Mouse (Mus musculus) forebrain, embryonic 16.5 days (tissue): Measurements from ENCODE around the gene Zfp473. TPM values are rescaled to one million over a fixed set of nuclear protein-coding genes. Genes with fewer than 3 reads are reported as not detected.
"Not testable (repeated sequence)": the region's sequence is repeated elsewhere in the genome, so short reads cannot be mapped to it uniquely, and the experiment has no call there.

Experiments
- ATAC-seq: fragments of 200-750 bp; cut with Nextera tagmentation; 2 replicates; pipeline ENCODE4 v1.8.0; 2017; ENCODE audit warnings: mild to moderate bottlenecking, moderate library complexity
- H3K27ac ChIP-seq: fragments of 300-500 bp; sonication (generic); 2 replicates; pipeline ENCODE4 v1.5.1; 2014; ENCODE audit warnings: low read length, control low read depth
- H3K27me3 ChIP-seq: fragments of 300-500 bp; sonication (generic); replicated peaks from 2 replicates; pipeline ENCODE4 v1.6.1; 2014; ENCODE audit warnings: low read length; ENCODE audit not compliant: control insufficient read depth, insufficient read depth
- H3K36me3 ChIP-seq: fragments of 300-500 bp; sonication (generic); 2 replicates; pipeline ENCODE4 v1.6.1; 2014; ENCODE audit not compliant: control insufficient read depth, insufficient read depth
- H3K4me1 ChIP-seq: fragments of 300-500 bp; sonication (generic); replicated peaks from 2 replicates; pipeline ENCODE4 v1.6.1; 2014; ENCODE audit warnings: low read length; ENCODE audit not compliant: control insufficient read depth, insufficient read depth
- H3K4me2 ChIP-seq: fragments of 300-500 bp; sonication (generic); 2 replicates; pipeline ENCODE4 v1.6.1; 2014; ENCODE audit warnings: mild to moderate bottlenecking, low read length, control low read depth
- H3K4me3 ChIP-seq: fragments of 300-500 bp; sonication (generic); replicated peaks from 2 replicates; pipeline ENCODE4 v1.5.1; 2014; ENCODE audit warnings: mild to moderate bottlenecking, low read length, control low read depth
- H3K9ac ChIP-seq: fragments of 300-500 bp; sonication (generic); replicated peaks from 2 replicates; pipeline ENCODE4 v1.6.1; 2014; ENCODE audit warnings: low read depth, low read length, control low read depth
- H3K9me3 ChIP-seq: fragments of 300-500 bp; sonication (generic); 2 replicates; pipeline ENCODE4 v1.6.1; 2016; ENCODE audit warnings: low read length; ENCODE audit not compliant: control insufficient read depth
- WGBS: fragments of 180-500 bp; shearing (Covaris S2); extraction: QIAGEN DNeasy Blood & Tissue Kit; methylation state at CpG from one replicate; pipeline ENCODE4 v1.1.7; 2014; 5-methylcytosine and 5-hydroxymethylcytosine counted together
- polyA plus RNA-seq: library from polyadenylated mRNA; unstranded; fragments of >200 nt; fragmentation: Nextera tagmentation; extraction: Ambion mirVana; gene quantifications from 2 replicates; pipeline ENCODE4 v1.2.1, GENCODE M21; 2015

Zfp473 gene
- polyA plus RNA-seq, result 1.1 and 1.8 TPM in 2 replicates

GRCm38 (mm10) chr7:44750950-44751349 lies at the start of gene Zfp473:
Zfp473 (minus strand) TSS chr7:44751050.
- WGBS, result 92% methylated on average over 1 of the region's 1 CpGs
- H3K36me3 ChIP-seq, result peaks cover 10% of the 10 kb centered on the region; the same call in 1 of the 2 replicates
- H3K9ac ChIP-seq, H3K27ac ChIP-seq, ATAC-seq, H3K4me3 ChIP-seq, H3K27me3 ChIP-seq, H3K4me1 ChIP-seq, H3K9me3 ChIP-seq, H3K4me2 ChIP-seq: not testable (repeated sequence)

DNA sequence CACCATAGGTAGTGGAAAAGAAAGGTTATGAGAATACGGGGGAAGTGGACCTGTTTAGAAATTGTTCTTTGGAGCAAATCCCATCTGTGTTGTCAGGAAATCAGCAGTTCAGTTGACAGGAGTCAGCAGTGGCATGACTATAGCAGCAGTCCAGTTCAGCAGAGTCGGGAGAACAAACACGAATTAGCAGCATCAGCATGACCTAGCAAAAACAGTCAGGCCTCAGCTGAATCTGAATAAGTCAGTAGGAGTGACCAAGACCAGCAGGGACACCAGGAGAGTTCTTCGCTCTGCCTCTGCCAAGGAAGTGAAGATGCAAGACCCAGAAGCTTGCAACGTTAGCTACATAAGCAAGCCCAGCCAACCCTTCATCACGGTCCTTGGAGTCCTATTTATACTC lies 41.9 kb upstream of the Zfp473 start:
- no peaks in the 10 kb centered on the region for H3K36me3 ChIP-seq
- no peak overlapping the region for H3K4me2 ChIP-seq
- H3K9ac ChIP-seq, result no peak overlapping the region
- no peaks in the 10 kb centered on the region for H3K27me3 ChIP-seq
- 89% methylated on average over 6 of the region's 6 CpGs for WGBS
- 0 out of 2 replicates have a peak, but pooled peaks cover 3% of the 10 kb centered on the region for H3K9me3 ChIP-seq
- ATAC-seq, result no peak
- no peaks in the 10 kb centered on the region for H3K4me1 ChIP-seq
- no peak overlapping the region for H3K27ac ChIP-seq
- no peak overlapping the region for H3K4me3 ChIP-seq

GRCm38 (mm10) chr7:44790066-44790465 lies 39.2 kb upstream of the Zfp473 start:
- H3K4me1 ChIP-seq, result no peaks in the 10 kb centered on the region
- no peak overlapping the region for H3K9ac ChIP-seq
- no peak overlapping the region for H3K4me3 ChIP-seq
- H3K27me3 ChIP-seq, result no peaks in the 10 kb centered on the region
- H3K36me3 ChIP-seq, result no peaks in the 10 kb centered on the region
- H3K9me3 ChIP-seq, result 0 out of 2 replicates have a peak, but pooled peaks cover 3% of the 10 kb centered on the region
- WGBS, result 64% methylated on average over 4 of the region's 4 CpGs
- ATAC-seq, result no peak
- no peak overlapping the region for H3K27ac ChIP-seq
- H3K4me2 ChIP-seq, result no peak overlapping the region

- no peak for ATAC-seq
- Histone ChIP-seq H3K27me3 (no peaks in the 10 kb centered on the region), H3K9me3 (0 out of 2 replicates have a peak, but pooled peaks cover 3% of the 10 kb centered on the region), H3K9ac (no peak overlapping the region), H3K36me3 (no peaks in the 10 kb centered on the region), H3K4me1 (no peaks in the 10 kb centered on the region), H3K4me2 (no peak overlapping the region), H3K4me3 (no peak overlapping the region), H3K27ac (no peak overlapping the region)
- WGBS, result 76% methylated on average over 3 of the region's 3 CpGs
These were observed 38.7 kb upstream of the Zfp473 start for GRCm38 (mm10) chr7:44789531-44789930.

DNA sequence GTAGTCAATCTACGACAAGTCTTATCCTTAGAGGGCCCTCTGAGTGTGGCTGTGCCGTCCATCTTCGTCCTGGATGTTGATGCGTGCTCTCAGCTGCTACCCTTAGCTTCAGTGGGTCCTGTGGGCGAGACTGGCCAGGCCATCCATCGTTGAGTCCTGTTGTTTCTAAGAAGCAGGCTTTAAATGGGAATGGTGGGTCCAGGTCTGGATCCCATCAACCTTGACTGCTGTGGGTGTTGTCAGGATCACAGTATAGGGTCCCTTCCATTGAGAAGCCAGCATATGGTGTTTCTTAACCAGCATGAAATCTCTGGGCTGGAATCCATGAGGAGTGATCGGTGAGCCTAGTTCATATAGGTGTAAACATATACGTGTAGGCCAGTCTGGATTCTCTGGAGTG lies 29.3 kb upstream of the Zfp473 start:
- no peaks in the 10 kb centered on the region for H3K4me1 ChIP-seq
- ATAC-seq, result no peak
- H3K4me2 ChIP-seq, result no peak overlapping the region
- H3K4me3 ChIP-seq, result no peak overlapping the region
- no peak overlapping the region for H3K27ac ChIP-seq
- 90% methylated on average over 8 of the region's 8 CpGs for WGBS
- no peaks in the 10 kb centered on the region for H3K36me3 ChIP-seq
- no peaks in the 10 kb centered on the region for H3K9me3 ChIP-seq
- H3K9ac ChIP-seq, result no peak overlapping the region
- H3K27me3 ChIP-seq, result no peaks in the 10 kb centered on the region

DNA sequence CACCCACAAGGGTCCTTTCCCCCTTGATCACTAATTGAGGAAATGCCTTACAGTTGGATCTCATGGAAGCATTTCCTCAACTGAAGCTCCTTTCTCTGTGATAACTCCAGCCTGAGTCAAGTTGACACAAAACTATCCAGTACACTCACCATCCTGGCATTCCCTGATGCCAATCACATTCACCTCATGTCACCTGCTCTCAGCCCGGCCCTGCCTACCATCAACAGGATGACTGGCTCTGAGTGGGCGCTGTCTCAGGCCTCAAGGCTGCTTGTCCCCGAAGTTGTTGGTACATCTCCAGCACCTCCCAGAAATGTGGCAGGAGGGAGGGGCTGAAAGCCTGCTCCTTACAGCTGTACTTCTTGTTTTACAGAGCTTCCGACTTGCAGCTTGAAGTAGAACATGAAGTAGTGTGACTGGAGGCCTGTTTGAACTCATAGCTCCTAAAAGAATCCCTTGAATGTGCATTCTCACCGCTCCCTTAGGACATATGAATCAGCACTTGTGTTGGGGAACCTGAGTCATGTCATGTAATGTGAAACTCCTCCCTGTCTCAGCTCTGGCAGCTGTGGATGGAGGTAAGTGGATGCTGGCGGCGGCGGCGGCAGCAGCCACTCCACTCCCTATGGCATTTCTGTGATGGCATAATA lies 26.1 kb upstream of the Zfp473 start:
- no peak for ATAC-seq
- Histone ChIP-seq H3K4me1 (no peaks in the 10 kb centered on the region), H3K27ac (no peak overlapping the region), H3K9ac (no peak overlapping the region), H3K27me3 (no peaks in the 10 kb centered on the region), H3K9me3 (peaks cover 3% of the 10 kb centered on the region; the same call in 1 of the 2 replicates), H3K36me3 (peaks cover 3% of the 10 kb centered on the region; the same call in 1 of the 2 replicates), H3K4me3 (no peak overlapping the region), H3K4me2 (no peak overlapping the region)
- WGBS, result 96% methylated on average over 9 of the region's 9 CpGs

GRCm38 (mm10) chr7:44772591-44773204 lies 21.8 kb upstream of the Zfp473 start:
- Histone ChIP-seq H3K4me3 (no peak overlapping the region), H3K27ac (no peak overlapping the region), H3K9me3 (peaks cover 3% of the 10 kb centered on the region; the same call in 1 of the 2 replicates), H3K27me3 (no peaks in the 10 kb centered on the region), H3K4me2 (no peak overlapping the region), H3K9ac (no peak overlapping the region), H3K36me3 (peaks cover 10% of the 10 kb centered on the region), H3K4me1 (no peaks in the 10 kb centered on the region)
- whole genome bisulfite sequencing, result 87% methylated on average over 8 of the region's 8 CpGs
- no peak for ATAC-seq

DNA sequence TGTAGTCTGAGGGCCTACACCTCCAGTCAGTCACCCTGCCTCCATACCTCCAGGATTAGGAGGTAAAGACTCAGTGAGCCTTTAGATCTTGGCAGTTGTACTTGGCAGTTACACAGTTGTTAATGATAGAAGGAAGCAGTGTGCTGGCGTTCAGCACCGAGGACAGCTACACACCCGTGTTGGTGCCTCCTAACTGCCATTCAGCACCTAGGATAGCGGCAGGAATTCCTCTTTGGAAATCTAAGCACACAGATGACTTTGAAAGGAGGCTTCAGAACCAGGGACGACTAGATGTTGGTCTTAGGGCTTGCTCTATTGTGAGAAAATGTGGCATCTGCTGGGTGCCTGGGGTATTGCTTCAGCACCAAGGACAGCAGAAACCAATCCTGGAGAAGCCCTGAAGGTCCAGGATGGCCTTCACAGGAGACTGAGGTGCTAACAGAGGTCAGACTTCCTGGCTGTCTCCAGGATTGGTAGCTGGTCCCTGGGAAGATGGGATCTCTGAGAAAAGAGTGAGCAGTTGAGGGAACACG lies 19.3 kb upstream of the Zfp473 start:
- Histone ChIP-seq H3K27ac (no peak overlapping the region), H3K4me1 (no peaks in the 10 kb centered on the region), H3K9ac (no peak overlapping the region), H3K4me2 (no peak overlapping the region), H3K4me3 (no peak overlapping the region), H3K36me3 (peaks cover 10% of the 10 kb centered on the region), H3K9me3 (peaks cover 3% of the 10 kb centered on the region; the same call in 1 of the 2 replicates), H3K27me3 (no peaks in the 10 kb centered on the region)
- WGBS, result 15% methylated on average over 6 of the region's 6 CpGs
- ATAC-seq, result no peak

DNA sequence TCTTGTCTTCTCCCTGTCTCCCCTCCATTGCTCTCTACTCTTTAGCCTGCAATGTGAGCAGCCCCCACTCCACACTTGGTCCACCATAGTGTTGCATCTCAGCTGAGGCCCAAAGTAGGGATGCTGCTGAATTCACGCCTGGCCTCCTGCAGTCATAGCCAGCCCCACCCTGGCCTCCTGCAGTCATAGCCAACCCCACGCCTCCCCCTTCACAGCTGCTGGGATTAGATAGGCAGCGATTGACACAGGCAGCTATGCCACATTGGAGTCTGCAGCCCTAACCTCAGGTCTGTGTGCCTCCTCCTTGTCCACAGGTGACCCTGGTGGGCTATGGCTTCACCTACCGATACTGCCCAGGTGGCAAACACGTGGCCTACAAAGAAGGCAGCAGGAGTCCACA lies 17.3 kb upstream of the Zfp473 start:
- H3K36me3 ChIP-seq, result peaks cover 7% of the 10 kb centered on the region
- WGBS, result 90% methylated on average over 5 of the region's 5 CpGs
- no peak overlapping the region for H3K4me3 ChIP-seq
- no peaks in the 10 kb centered on the region for H3K4me1 ChIP-seq
- H3K4me2 ChIP-seq, result no peak overlapping the region
- H3K27me3 ChIP-seq, result no peaks in the 10 kb centered on the region
- ATAC-seq, result no peak
- no peaks in the 10 kb centered on the region for H3K9me3 ChIP-seq
- no peak overlapping the region for H3K9ac ChIP-seq
- H3K27ac ChIP-seq, result no peak overlapping the region
